Mouse (Mus musculus): ENCODE data around the gene Fuk. TPM values are rescaled to one million over a fixed set of nuclear protein-coding genes. Genes with fewer than 3 reads are reported as not detected.

Fuk gene
- total RNA-seq, 2 experiments from 2014 or later, result 1.8 to 3.9 TPM

Other genes starting within 250 kb of the Fuk start
- 0.28 TPM in 1 of 2 replicates, not detected in the other for gene Mtss1l, start 181.0 kb downstream of the Fuk start, total RNA-seq (2014; fragmentation: Nextera tagmentation)
- 0.22 TPM in 1 of 2 replicates, not detected in the other for gene Mtss1l, start 181.0 kb downstream of the Fuk start, total RNA-seq (2017)
- gene Il34, start 96.6 kb downstream of the Fuk start, total RNA-seq (2014; fragmentation: Nextera tagmentation), result not detected in 2 replicates
- gene Il34, start 96.6 kb downstream of the Fuk start, total RNA-seq (2017), result not detected in 2 replicates
- 31.2 and 35.3 TPM in 2 replicates for gene Cog4, start 55.9 kb downstream of the Fuk start, total RNA-seq (2014; fragmentation: Nextera tagmentation)
- gene Cog4, start 55.9 kb downstream of the Fuk start, total RNA-seq (2017), result 25.1 and 40.6 TPM in 2 replicates
- 149 and 187 TPM in 2 replicates for gene Sf3b3, start 55.7 kb downstream of the Fuk start, total RNA-seq (2014; fragmentation: Nextera tagmentation)
- gene Sf3b3, start 55.7 kb downstream of the Fuk start, total RNA-seq (2017), result 174 and 176 TPM in 2 replicates
- 8.3 and 9.4 TPM in 2 replicates for gene St3gal2, start 17.4 kb upstream of the Fuk start, total RNA-seq (2014; fragmentation: Nextera tagmentation)
- 3.3 and 4.3 TPM in 2 replicates for gene St3gal2, start 17.4 kb upstream of the Fuk start, total RNA-seq (2017)
- 72.5 and 80.3 TPM in 2 replicates for gene Ddx19a, start 95.3 kb upstream of the Fuk start, total RNA-seq (2014; fragmentation: Nextera tagmentation)
- 40.9 and 43.1 TPM in 2 replicates for gene Ddx19a, start 95.3 kb upstream of the Fuk start, total RNA-seq (2017)
- gene Ddx19b, start 129.3 kb upstream of the Fuk start, total RNA-seq (2014; fragmentation: Nextera tagmentation), result 7.8 and 22.1 TPM in 2 replicates
- 13.5 and 16.9 TPM in 2 replicates for gene Ddx19b, start 129.3 kb upstream of the Fuk start, total RNA-seq (2017)
- gene Aars, start 130.7 kb upstream of the Fuk start, total RNA-seq (2014; fragmentation: Nextera tagmentation), result 30.7 and 40.0 TPM in 2 replicates
- gene Aars, start 130.7 kb upstream of the Fuk start, total RNA-seq (2017), result 44.4 and 45.5 TPM in 2 replicates
- gene Exosc6, start 153.9 kb upstream of the Fuk start, total RNA-seq (2014; fragmentation: Nextera tagmentation), result 11.5 and 12.5 TPM in 2 replicates
- gene Exosc6, start 153.9 kb upstream of the Fuk start, total RNA-seq (2017), result 31.8 and 32.7 TPM in 2 replicates
- gene Clec18a, start 189.9 kb upstream of the Fuk start, total RNA-seq (2014; fragmentation: Nextera tagmentation), result not detected in 2 replicates
- gene Clec18a, start 189.9 kb upstream of the Fuk start, total RNA-seq (2017), result 0.13 TPM in 1 of 2 replicates, not detected in the other
- 11.5 and 15.4 TPM in 2 replicates for gene Pdpr, start 192.1 kb upstream of the Fuk start, total RNA-seq (2014; fragmentation: Nextera tagmentation)
- 16.9 and 18.5 TPM in 2 replicates for gene Pdpr, start 192.1 kb upstream of the Fuk start, total RNA-seq (2017)

All from granulocyte monocyte progenitor cell, adult 5-6 weeks (primary cell).